Mouse (Mus musculus) forebrain, embryonic 16.5 days (tissue): ENCODE measurements around the gene Col4a1. TPM values are rescaled to one million over a fixed set of nuclear protein-coding genes. Genes with fewer than 3 reads are reported as not detected.

ENCODE experiments used
- ATAC-seq: fragments of 200-750 bp; cut with Nextera tagmentation; 2 replicates; pipeline ENCODE4 v1.8.0; 2017; ENCODE audit warnings: mild to moderate bottlenecking, moderate library complexity
- H3K27ac ChIP-seq: fragments of 300-500 bp; sonication (generic); 2 replicates; pipeline ENCODE4 v1.5.1; 2014; ENCODE audit warnings: low read length, control low read depth
- H3K27me3 ChIP-seq: fragments of 300-500 bp; sonication (generic); replicated peaks from 2 replicates; pipeline ENCODE4 v1.6.1; 2014; ENCODE audit warnings: low read length; ENCODE audit not compliant: control insufficient read depth, insufficient read depth
- H3K36me3 ChIP-seq: fragments of 300-500 bp; sonication (generic); 2 replicates; pipeline ENCODE4 v1.6.1; 2014; ENCODE audit not compliant: control insufficient read depth, insufficient read depth
- H3K4me1 ChIP-seq: fragments of 300-500 bp; sonication (generic); replicated peaks from 2 replicates; pipeline ENCODE4 v1.6.1; 2014; ENCODE audit warnings: low read length; ENCODE audit not compliant: control insufficient read depth, insufficient read depth
- H3K4me2 ChIP-seq: fragments of 300-500 bp; sonication (generic); 2 replicates; pipeline ENCODE4 v1.6.1; 2014; ENCODE audit warnings: mild to moderate bottlenecking, low read length, control low read depth
- H3K4me3 ChIP-seq: fragments of 300-500 bp; sonication (generic); replicated peaks from 2 replicates; pipeline ENCODE4 v1.5.1; 2014; ENCODE audit warnings: mild to moderate bottlenecking, low read length, control low read depth
- H3K9ac ChIP-seq: fragments of 300-500 bp; sonication (generic); replicated peaks from 2 replicates; pipeline ENCODE4 v1.6.1; 2014; ENCODE audit warnings: low read depth, low read length, control low read depth
- H3K9me3 ChIP-seq: fragments of 300-500 bp; sonication (generic); 2 replicates; pipeline ENCODE4 v1.6.1; 2016; ENCODE audit warnings: low read length; ENCODE audit not compliant: control insufficient read depth
- WGBS: fragments of 180-500 bp; shearing (Covaris S2); extraction: QIAGEN DNeasy Blood & Tissue Kit; methylation state at CpG from one replicate; pipeline ENCODE4 v1.1.7; 2014; 5-methylcytosine and 5-hydroxymethylcytosine counted together
- polyA plus RNA-seq: library from polyadenylated mRNA; unstranded; fragments of >200 nt; fragmentation: Nextera tagmentation; extraction: Ambion mirVana; gene quantifications from 2 replicates; pipeline ENCODE4 v1.2.1, GENCODE M21; 2015

The Col4a1 gene
- polyA plus RNA-seq, 1 experiment from 2014 or later = 69.0 TPM

DNA sequence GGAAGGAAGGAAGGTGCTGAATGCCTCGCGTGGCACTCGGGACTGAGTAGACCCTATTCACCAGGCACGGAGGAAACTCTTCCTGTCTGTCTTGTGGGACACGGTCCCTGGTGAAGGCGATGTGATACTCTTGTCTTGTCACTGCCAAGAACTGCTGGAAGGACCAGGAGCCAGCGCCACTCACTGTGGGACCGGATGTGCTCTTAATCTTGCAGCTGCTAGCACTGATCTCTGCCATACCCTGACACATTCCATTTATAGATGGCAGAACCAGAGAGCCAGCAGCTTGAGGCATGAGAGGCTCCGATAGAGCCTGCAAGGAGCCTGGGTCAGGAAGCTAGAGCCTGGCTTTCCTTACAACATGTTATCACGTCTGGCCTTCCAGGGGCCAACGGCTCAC lies 36.0 kb upstream of the Col4a1 start:
- no peaks in the 10 kb centered on the region for H3K36me3 ChIP-seq
- 94% methylated on average over 11 of the region's 11 CpGs for WGBS
- H3K4me1 ChIP-seq = no peaks in the 10 kb centered on the region
- H3K4me3 ChIP-seq = no peak overlapping the region
- no peaks in the 10 kb centered on the region for H3K27me3 ChIP-seq
- ATAC-seq = no peak
- H3K9me3 ChIP-seq = no peaks in the 10 kb centered on the region
- H3K27ac ChIP-seq = no peak overlapping the region
- H3K9ac ChIP-seq = no peak overlapping the region
- H3K4me2 ChIP-seq = no peak overlapping the region

DNA sequence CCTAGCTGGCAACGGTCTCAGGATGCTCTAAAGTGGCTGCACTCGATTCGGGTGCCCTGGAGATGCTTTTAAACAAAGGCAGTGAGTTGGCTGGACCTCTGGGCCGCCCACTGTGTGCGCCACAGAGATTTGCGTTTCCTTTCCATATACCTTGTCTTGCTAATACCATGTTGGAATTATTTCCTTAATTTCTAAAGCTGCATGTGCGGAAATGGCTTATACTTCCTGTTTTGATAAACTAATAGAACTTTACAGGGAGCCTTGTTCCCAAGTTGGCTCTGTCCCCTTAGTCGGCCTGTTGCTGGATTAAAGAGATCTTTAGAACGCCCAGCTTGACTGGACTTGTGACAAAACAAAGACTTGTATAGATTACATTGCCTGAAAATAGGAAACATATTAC lies 35.1 kb upstream of the Col4a1 start:
- no peak overlapping the region for H3K27ac ChIP-seq
- no peaks in the 10 kb centered on the region for H3K9me3 ChIP-seq
- no peak overlapping the region for H3K4me3 ChIP-seq
- WGBS = 78% methylated on average over 9 of the region's 9 CpGs
- no peak overlapping the region for H3K4me2 ChIP-seq
- no peak for ATAC-seq
- no peaks in the 10 kb centered on the region for H3K27me3 ChIP-seq
- H3K36me3 ChIP-seq = no peaks in the 10 kb centered on the region
- no peaks in the 10 kb centered on the region for H3K4me1 ChIP-seq
- H3K9ac ChIP-seq = no peak overlapping the region

- ATAC-seq = no peak
Measured at GRCm38 (mm10) chr8:11346225-11346624, 33.6 kb upstream of the Col4a1 start.

DNA sequence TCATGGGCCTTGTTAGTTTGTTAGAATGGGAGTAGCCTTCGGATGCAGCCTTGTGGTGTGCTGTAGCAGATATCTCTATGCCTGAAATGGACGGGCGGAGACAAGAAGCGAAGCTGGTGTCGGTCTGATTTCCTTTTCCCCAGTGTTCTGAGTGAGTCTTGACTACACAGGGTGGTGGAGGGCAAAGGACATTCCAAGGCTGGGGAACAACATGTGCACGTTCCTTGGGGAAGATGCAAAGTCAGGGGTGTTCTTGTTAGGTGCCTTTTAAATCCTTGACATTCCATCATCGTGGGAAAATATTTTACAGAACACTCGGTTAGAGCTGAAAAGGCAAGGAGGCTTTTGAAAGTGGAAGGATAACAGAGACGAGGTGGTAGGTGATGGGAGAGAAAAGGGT lies 31.8 kb upstream of the Col4a1 start:
- H3K27ac ChIP-seq = no peak overlapping the region
- no peaks in the 10 kb centered on the region for H3K9me3 ChIP-seq
- no peak overlapping the region for H3K4me2 ChIP-seq
- H3K36me3 ChIP-seq = no peaks in the 10 kb centered on the region
- no peak overlapping the region for H3K4me3 ChIP-seq
- H3K4me1 ChIP-seq = no peaks in the 10 kb centered on the region
- WGBS = 88% methylated on average over 9 of the region's 9 CpGs
- ATAC-seq = no peak
- no peaks in the 10 kb centered on the region for H3K27me3 ChIP-seq
- no peak overlapping the region for H3K9ac ChIP-seq

More at GRCm38 (mm10) chr8:11346225-11346624, 33.6 kb upstream of the Col4a1 start:
- 86% methylated on average over 10 of the region's 10 CpGs for WGBS
- H3K9ac ChIP-seq = no peak overlapping the region
- no peaks in the 10 kb centered on the region for H3K9me3 ChIP-seq
- no peak overlapping the region for H3K4me3 ChIP-seq
- no peaks in the 10 kb centered on the region for H3K36me3 ChIP-seq
- no peaks in the 10 kb centered on the region for H3K4me1 ChIP-seq
- H3K4me2 ChIP-seq = no peak overlapping the region
- H3K27ac ChIP-seq = no peak overlapping the region
- H3K27me3 ChIP-seq = no peaks in the 10 kb centered on the region

DNA sequence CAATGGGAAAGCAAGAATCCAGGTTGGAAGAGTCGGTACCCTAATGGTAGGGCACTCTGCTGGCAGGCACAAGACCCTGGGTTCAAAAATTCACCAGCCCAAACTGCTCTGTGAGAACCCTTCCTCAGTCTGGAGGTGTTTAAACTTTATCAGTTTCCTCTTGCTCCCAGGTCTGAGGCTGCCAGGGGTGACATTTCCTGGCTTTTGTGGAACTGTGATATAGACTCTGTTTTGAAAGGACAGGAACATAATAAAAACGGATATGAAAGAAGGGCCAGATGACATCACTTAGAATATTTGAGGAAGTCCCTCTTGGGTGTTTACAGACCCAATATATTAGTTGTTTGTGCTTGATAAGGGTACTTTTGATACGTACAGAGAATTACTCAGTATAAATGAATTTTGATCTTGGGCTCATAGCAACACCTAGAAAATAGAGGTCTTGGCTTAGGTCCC lies 28.5 kb upstream of the Col4a1 start:
- ATAC-seq = no peak
- H3K4me2 ChIP-seq = no peak overlapping the region
- peaks cover 4% of the 10 kb centered on the region; the same call in 1 of the 2 replicates for H3K4me1 ChIP-seq
- no peaks in the 10 kb centered on the region for H3K9me3 ChIP-seq
- WGBS = 87% methylated on average over 3 of the region's 3 CpGs
- H3K27me3 ChIP-seq = no peaks in the 10 kb centered on the region
- H3K4me3 ChIP-seq = no peak overlapping the region
- H3K36me3 ChIP-seq = no peaks in the 10 kb centered on the region
- H3K27ac ChIP-seq = no peak overlapping the region
- no peak overlapping the region for H3K9ac ChIP-seq

DNA sequence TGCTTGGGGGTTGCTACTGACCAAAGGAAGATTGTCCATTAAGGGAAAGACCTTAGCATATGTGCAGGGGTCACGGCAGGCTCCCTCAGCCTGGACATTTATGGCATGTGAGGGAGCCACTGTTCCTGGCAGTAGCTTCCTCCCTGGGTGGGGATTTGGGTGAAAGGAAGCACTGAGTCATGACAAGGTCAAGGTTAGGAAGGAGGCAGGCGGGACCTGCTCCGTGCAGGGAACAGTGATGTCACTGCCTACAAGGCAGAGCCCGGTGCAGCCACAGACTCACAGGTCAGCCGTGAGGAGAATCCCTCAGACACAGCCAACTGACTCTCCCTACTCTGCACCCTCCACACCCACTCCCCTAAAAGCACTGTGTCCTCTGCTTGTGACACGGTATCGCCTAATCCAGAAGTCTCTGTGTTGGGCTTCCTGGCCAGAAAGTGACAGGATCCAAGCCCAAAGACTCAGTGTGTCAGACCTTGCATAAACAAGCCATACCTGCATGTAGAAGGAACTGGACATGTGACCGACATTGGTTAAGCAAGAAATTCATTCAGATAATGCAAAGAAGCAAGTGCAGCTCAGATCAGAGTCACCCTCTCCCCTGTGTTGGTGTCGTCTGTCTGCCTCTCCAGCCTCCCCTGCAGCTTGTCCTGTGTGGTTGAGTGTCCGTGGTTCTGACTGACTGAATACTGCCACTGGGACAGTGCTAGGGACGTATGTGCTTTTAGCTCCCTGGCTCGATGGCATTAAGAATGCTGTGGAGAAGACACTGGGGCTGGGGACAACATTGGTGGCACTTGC lies 27.9 kb upstream of the Col4a1 start:
- Histone ChIP-seq H3K36me3 (no peaks in the 10 kb centered on the region), H3K27ac (no peak overlapping the region), H3K4me3 (no peak overlapping the region), H3K4me1 (peaks cover 8% of the 10 kb centered on the region; the same call in 1 of the 2 replicates), H3K4me2 (no peak overlapping the region), H3K9ac (no peak overlapping the region), H3K27me3 (no peaks in the 10 kb centered on the region), H3K9me3 (no peaks in the 10 kb centered on the region)
- ATAC-seq = no peak
- 84% methylated on average over 12 of the region's 12 CpGs for WGBS

DNA sequence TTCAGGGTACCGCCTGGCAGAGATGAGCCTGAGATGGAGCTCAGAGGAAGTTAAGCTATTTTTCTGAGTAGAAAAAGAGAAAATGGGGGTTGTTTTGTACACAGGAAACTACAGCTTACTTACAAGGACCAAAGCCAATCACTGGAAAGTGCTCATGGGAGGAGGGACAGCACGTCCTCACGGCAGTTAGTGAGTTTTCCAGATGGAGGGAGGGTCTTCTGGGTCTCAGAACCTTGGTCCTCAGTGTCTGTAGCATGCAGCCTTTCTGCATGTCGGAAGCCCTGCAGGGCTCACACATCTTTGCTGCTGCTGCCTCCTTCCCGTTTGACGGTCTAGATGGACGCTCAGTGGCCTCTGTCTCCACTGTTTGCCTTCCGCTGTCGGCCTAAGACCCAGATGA lies 25.9 kb upstream of the Col4a1 start:
- 87% methylated on average over 9 of the region's 9 CpGs for WGBS
- peaks cover 8% of the 10 kb centered on the region; the same call in 1 of the 2 replicates for H3K4me1 ChIP-seq

DNA sequence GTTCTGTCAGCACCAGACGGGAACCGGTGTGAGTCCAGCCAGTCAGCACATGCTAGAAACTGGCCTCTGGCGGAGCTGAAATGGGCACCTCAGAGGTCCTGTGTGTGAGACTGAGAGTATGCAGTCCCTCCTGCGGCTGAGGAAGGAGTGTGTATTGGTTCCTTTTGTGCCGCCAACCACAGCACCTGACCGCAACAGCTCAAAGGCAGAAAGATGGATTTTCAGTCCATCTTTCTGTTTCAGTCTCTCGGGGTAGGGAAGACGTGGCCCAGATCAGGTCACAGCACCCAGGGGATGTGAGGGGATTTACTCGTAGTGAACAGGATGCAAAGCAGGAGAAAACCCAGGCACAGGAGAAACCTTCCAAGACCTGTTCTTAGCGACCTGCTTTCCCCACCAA lies 25.0 kb upstream of the Col4a1 start:
- no peaks in the 10 kb centered on the region for H3K9me3 ChIP-seq
- no peak overlapping the region for H3K4me2 ChIP-seq
- ATAC-seq = no peak
- no peaks in the 10 kb centered on the region for H3K27me3 ChIP-seq
- no peak overlapping the region for H3K4me3 ChIP-seq
- 89% methylated on average over 10 of the region's 10 CpGs for WGBS
- H3K4me1 ChIP-seq = peaks cover 8% of the 10 kb centered on the region; the same call in 1 of the 2 replicates
- H3K27ac ChIP-seq = no peak overlapping the region
- no peak overlapping the region for H3K9ac ChIP-seq
- no peaks in the 10 kb centered on the region for H3K36me3 ChIP-seq

More for the DNA sequence above, 25.9 kb upstream of the Col4a1 start:
- H3K4me2 ChIP-seq = no peak overlapping the region
- no peak overlapping the region for H3K4me3 ChIP-seq
- no peaks in the 10 kb centered on the region for H3K27me3 ChIP-seq
- no peaks in the 10 kb centered on the region for H3K36me3 ChIP-seq
- no peaks in the 10 kb centered on the region for H3K9me3 ChIP-seq
- no peak for ATAC-seq
- no peak overlapping the region for H3K27ac ChIP-seq
- H3K9ac ChIP-seq = no peak overlapping the region

- H3K36me3 ChIP-seq = no peaks in the 10 kb centered on the region
- 40% methylated on average over 5 of the region's 5 CpGs for WGBS
- no peak overlapping the region for H3K27ac ChIP-seq
- no peak overlapping the region for H3K9ac ChIP-seq
- no peaks in the 10 kb centered on the region for H3K9me3 ChIP-seq
- no peak for ATAC-seq
- no peak overlapping the region for H3K4me3 ChIP-seq
- H3K27me3 ChIP-seq = no peaks in the 10 kb centered on the region
- peaks cover 8% of the 10 kb centered on the region; the same call in 1 of the 2 replicates for H3K4me1 ChIP-seq
- H3K4me2 ChIP-seq = no peak overlapping the region
Measured at GRCm38 (mm10) chr8:11336346-11336745, 23.7 kb upstream of the Col4a1 start.
